Mouse (Mus musculus) gastrocnemius, postnatal 36 days (tissue): ENCODE results near the gene Dnajc25. TPM values are rescaled to one million over a fixed set of nuclear protein-coding genes. Genes with fewer than 3 reads are reported as not detected.

Experiments used
- DNase-seq, 2 experiments: peaks; one replicate each; pipeline ENCODE4 v3.0.0; 2022
- intact Hi-C: fragments of 180-260 bp; cut with DNase I; formaldehyde crosslinking; loops from one replicate; pipeline ENCODE4 v1.15.1; 2025
- total RNA-seq, 2 experiments: library from RNA; stranded (reverse); gene quantifications; 2 replicates each; pipeline ENCODE4 v1.2.3; 2021

Gene Dnajc25
- total RNA-seq, 2 experiments from 2014 or later, result 9.8 to 10.7 TPM

DNA sequence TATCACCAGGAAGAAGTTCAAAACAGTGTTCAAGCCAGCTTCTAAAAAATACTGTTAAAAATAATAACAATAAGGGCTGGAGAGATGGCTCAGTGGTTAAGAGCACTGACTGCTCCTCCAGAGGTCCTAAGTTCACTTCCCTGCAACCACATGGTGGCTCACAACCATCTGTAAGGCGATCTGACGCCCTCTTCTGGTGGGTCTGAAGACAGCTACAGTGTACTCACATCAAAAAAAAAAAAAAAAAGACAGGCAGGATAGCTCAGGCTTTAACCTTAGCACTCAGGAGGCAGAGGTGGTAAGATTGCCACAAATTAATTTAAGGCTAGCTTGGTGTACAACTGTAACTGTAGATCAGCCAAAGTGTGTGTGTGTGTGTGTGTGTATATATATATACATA, 5.8 kb downstream of the Dnajc25 start:
- no peak for DNase-seq
- intact Hi-C loops, result loop anchor here (5.0 kb wide), 1 partner anchor 37 kb away; the partner anchor contains the start of gene Gng10

DNA sequence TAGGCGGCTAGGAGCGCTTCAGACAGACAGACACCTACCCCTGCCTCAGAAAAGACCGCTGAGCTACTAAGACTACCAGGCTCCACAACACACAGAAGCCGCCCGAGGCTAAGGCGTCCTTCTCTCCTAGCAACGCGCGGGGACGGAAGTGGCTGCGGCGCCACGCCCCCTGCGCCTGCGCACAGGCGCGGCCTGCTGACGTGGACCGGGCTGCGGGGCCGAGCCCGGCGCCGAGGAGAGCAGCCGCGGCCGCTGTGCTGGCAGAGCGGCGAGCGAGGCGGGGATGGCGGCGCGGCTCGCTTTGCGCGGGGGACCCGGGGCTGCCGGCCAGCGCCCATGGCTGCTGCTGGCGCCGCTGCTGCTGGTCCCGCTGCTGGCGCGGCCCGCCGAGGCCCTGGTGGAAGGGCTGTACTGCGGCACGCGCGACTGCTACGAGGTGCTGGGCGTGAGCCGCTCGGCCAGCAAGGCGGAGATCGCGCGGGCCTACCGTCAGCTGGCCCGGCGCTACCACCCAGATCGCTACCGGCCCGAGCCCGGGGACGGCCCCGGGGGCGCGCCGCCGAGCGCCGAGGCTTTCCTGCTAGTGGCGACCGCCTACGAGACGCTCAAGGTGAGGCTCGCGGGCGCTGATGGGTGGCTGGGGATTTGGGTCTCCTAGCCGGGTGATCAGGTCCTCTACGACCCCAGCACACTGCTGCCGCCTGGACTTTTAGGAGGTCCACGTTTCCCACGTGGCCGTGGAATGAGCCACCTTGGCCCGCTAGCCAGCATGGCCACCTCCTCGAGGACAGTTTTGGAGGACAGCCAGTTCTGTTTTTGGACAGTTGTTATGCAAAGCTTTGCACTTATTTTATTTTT, 8.3 kb downstream of the Dnajc25 start, which contains the start of gene Gm20503:
Gene Gm20503, plus strand, starts transcription at position 263 of the 858 bp plus-strand sequence.
- intact Hi-C loops, result loop anchor here (5.0 kb wide), 1 partner anchor 34 kb away; the partner anchor contains the start of gene Gng10
- peak; percentile 83 to 89 for DNase-seq

DNA sequence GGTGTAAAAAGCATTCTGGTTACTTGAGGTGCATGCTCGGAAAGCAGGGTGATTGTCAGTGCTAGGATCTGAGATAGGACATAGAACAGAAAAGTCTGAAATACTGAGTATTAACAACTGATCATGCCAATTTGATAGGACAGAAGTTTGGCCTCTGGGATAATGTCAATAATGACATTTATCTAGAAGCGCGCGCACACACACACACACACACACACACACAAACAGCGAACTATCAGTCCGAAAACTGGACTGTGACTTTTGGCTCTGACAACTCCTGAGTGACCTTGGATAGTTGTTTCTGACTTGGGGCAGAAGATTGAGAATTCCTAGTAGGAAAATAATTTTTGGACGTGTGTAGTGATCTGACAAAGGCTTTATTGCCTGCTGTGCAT, 8.9 kb downstream of the Dnajc25 start:
- intact Hi-C loops, result loop anchor here (5.0 kb wide), 1 partner anchor 33 kb away; the partner anchor contains the start of gene Gng10
- DNase-seq, result no peak

DNA sequence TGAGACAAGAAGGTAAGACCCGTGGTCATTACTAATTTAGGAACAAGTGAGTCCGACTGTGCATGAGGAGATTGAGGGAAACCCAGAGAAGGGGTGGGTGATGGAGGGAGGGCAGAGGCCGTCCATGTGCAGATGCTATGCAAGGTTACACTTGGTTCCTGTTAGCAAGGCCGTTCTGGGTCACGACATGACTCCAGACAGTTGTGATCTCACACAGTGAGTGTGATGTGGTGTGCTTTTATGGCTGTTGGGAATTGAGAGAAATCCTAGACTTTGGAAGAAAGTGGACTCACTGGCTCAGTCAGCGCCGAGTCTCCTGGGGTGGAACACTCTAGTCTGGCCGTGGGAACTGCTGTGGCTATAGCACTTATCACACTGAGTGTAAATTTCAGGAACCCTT, 11.3 kb downstream of the Dnajc25 start:
- no peak for DNase-seq
- intact Hi-C loops, result no loop called here

DNA sequence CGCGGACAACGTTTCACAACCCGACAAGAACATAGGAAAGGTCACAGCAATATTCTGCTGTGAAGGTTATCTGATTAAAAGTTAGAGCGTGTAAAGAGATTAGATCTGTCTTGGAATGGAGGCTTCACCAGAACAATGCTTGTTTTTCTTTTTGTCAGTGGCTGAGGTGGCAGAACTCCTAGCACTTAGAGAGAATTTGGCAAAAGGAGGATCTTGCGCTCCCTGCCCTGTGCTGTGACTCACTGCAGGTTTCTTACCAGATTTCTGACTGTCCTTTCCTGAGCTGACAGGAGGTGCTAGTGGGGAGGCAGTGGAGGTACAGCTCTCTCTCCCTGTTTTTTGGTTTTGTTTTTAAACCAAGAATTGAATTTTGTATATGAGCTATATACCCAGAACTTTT, 12.2 kb downstream of the Dnajc25 start:
- intact Hi-C loops, result no loop called here
- DNase-seq, result no peak

DNA sequence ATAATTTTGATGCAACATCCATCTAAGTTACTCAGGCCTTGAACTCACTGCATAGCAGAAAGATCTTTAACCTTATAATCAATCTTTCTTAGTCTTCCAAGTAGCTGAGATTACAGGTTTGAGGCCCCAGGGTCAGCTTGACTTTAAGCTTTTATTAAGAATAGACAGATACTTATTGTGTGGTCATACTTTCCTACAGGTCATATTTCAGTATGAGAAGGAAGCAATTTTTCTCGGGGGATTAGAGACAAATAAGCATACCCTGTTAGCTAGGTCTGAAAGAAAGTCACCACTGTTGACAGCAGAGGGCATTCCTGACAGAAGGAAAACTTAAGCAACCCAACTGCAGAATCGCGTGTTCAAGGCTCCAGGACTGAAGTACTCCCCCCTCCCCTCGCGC, 13.1 kb downstream of the Dnajc25 start:
- no peak for DNase-seq
- intact Hi-C loops, result no loop called here

DNA sequence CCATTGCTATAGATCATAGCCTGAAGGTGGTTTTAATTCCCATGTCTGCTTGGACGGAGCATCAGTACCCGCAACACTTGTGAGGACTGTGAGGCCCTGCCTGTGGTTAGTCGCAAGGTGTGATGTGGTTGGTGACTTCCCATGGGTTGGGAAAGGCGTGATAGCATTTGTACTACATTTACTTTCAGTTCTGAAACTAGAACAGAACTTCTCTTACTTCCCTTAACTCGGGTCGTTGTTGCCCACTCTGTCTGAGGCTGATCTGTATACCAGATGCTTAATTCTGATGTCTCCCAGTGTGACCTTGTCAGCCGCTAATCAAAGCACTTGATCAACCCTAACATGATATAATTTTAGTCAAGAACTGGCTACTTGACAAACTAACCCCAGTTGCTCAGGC, 14.3 kb downstream of the Dnajc25 start:
- DNase-seq, result no peak
- intact Hi-C loops, result no loop called here

DNA sequence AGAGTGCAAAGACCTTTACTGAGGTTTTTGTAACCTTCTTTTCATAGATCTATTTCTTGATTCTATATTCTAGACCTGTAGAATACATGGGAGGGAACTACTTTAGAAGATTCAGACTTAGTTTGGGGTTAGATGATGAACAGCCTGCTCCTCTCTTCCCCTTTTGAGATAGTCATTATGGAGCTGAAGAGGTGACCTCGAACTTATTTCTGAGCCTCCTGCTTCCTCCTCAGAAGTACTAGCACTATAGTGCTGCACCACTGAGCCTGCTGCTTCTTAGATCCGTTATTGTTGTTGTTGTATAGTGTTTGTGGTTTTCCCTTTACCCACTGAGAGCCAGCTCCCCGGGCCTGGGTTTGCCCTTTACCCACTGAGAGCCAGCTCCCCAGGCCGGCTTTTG, 14.8 kb downstream of the Dnajc25 start:
- intact Hi-C loops, result no loop called here

DNA sequence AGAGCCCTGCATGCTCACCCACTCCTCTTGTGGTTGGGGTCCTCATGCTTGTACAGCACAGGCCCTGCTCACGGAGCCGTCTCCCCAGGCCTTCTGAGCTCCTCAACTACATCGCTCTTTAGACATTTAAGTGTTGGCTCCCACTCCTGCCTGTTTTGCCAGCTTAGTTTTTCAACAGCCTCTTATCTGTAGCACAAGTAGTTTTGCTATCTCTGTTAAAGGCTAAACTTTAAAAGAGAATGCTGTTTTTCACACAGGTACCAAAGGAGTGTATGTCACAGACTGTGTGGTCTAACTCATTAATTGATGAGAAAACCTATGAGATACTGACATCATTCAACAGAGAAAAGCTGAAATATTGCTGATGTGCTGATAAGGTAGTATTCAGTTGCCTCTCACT, 16.6 kb downstream of the Dnajc25 start:
- no peak for DNase-seq
- intact Hi-C loops, result no loop called here

More for the DNA sequence above, 14.8 kb downstream of the Dnajc25 start:
- no peak for DNase-seq

DNA sequence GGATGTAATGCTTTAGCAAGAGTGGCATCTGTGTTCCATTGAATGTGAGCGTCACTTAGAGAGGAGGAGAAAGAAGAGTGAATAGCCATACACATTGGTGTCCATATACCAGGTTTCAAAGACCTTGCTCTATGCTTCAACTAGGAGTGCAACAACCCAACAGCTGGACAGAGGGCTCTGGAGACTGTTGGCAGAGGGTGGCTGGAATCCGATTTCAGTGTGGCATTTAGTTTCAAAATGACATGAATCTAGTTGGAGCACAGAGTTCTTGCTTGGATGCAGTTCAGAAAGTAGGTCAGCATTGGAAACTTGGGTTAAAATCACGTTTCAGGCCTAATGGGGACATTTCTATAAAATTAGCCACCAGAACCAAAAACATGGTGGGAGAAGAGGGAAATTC, 20.3 kb downstream of the Dnajc25 start:
- no peak for DNase-seq
- intact Hi-C loops, result no loop called here

DNA sequence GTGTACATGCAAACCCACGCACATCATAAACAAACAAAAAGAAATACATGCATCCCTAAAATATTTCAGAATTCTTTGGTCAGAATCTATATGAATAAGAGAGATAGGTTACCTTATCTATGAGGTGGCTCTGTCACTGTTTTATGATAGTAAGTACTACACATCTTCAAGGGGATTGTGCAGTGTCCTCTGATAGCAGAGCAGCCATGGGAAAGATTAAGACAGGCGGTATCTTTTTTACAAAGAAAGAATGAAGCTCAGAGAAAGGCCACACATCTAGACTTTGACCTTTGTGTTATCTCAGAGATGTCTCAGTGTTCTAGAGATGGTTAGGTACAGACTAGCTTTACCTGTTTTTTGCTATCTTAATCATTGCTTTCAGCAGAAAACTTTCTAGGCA, 22.1 kb downstream of the Dnajc25 start:
- no peak for DNase-seq
- intact Hi-C loops, result no loop called here

DNA sequence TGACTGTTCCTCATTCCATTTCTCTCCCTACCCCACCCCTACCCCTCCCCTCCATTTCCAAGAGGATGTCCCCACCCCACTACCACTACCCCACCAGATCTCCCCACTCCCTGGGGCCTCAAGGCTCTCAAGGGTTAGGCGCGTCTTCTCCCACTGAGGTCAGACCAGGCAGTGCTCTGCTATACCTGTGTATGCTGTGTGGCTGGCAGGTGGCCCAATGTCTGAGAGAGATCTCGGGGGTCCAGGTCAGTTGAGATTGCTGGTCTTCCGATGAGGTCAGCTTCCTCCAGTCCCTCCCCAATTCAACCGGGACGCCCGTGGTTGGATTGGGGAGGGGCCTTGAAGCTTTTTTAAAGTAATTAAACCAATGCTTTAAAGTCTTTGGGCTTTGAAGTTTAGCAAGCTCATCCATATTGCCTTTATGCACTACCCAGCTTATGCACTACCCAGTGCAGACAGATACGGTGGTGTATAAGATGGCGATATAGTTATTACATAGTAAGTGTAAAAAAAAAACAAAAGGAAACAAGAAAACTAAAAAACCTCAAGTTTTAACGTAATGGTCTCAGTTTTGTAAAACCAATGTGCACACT, 39.6 kb downstream of the Dnajc25 start:
- intact Hi-C loops, result no loop called here
- DNase-seq, result peak in 1 of 2 experiments; percentile 13

DNA sequence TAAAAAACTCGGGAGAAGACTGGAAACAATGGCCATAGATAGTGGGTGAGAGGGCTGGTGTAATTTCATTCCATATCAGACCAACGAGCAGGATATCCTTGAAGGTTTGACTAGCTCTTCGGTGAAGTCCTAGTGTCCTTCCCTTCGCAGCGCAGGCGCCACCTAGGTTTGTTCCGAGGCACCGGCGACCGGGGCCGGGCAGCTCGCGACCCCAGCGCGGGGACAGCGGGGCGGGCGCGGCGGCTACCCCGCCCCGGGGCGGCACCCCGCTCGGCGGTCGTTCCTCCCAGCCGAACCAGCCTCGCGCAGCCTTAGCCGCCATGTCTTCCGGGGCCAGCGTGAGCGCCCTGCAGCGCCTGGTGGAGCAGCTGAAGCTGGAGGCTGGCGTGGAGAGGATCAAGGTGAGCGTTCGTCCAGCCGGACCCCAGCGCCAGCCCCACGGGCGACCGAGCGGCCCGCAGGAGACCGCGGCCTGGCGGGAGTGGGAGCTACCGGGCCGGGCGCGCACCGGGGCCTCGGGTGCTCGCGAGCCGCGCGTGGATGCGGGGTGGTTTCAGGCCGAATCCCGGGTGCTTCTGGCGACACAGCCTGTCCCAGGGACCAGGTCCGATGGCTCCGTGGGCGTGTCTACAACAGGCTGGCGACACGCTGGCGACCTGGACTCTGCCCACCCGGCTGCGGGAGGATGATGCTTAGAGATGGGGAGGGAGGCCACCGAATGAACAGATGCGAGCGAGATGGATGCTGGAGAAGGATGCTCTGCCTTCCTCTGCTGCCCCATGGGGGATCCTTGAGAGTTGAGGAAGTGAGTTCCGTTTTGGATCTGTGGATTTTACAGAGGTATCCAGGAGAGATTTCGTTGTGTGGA, 40.3 kb downstream of the Dnajc25 start, which contains the start of gene Gng10:
Gene Gng10, plus strand, starts transcription at position 171 of the 868 bp plus-strand sequence.
- DNase-seq, result peak; percentile 31 to 61
- intact Hi-C loops, result loop anchor here (5.0 kb wide), 1 partner anchor 33 kb away; the partner anchor contains the start of gene Gm20503

DNA sequence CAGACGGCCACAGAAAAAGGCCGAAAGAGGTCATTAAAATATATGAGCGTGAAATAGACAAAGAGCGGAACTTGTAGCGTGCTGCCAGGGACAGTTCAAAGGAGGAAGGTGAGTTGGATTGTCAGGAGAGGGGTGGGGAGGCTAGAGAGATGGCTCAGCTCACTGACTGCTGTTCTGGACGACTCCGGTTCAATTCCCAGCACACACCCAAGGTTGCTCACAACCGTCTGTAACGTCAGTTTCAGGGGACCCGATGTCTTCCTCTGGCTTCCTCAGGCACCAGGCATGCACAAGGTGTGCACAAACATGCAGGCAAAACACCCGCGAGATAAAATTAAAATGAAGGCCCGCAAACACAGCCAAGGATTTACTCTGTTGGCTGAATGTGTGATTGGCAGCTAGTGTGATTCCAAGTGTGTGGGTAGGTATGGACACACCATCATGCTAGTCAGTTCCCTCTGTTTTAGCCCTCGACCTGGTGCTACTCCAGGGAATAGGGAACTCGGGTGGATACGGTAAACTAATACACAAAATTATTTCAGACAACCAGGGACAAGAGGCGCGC, 41.0 kb downstream of the Dnajc25 start:
- intact Hi-C loops, result loop anchor here (1.0 to 5.0 kb wide), 2 partner anchors 34 to 52 kb away; partner anchors contain the start of gene Gm20503
- DNase-seq, result no peak

DNA sequence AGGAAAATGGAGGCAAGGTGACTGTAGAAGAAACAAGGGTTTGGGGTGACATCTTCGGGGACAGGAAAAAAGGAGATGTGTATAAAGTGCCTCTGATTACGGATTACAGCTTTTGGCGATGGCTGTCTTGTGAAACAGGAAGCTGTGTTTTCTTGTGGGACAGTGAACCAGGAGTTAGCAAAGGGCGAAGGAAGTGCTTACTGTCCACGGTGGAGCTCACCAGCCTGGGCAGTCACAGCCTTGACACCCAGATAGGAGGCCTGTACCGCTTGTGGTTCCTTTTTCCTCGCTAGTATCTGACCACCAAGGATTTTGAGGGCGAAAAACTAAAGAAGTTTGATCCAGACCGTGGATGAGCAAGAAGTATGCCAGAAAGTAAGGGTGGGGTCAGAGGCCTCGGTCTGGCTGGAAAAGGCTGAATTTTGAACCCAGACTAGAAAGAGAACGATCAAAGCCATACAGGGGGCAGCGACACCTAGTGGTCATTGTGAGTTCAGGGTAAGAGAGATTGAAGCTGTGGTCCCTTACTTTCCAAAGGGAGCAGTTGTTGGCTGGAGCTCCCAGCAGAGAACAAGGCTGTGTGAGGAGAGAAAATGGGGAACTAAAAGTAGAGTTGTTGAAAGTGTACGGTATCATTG, 41.7 kb downstream of the Dnajc25 start:
- DNase-seq, result peak; percentile 69 to 71
- intact Hi-C loops, result loop anchor here (1.0 to 5.0 kb wide), 2 partner anchors 34 to 52 kb away; partner anchors contain the start of gene Gm20503

DNA sequence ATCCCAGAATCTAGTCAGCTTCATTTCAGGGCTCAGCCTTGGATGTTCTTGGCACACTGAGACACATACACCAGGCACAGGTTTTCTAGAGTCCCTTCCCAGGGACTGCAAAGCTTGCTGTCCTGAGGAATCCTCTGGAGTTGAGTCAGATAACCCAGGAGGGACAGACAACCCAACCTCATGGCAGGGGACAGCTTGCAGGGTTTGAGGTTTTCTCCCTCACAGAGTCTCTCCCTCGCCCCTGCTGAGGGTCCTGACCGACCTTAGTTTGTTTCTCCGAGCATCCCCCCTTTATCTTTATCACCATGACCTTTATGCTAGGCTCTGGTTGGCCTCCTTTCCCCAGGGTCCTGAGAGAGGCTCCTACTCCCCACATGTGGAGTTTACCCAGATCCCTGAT, 42.7 kb downstream of the Dnajc25 start:
- intact Hi-C loops, result loop anchor here (5.0 kb wide), 1 partner anchor 35 kb away; the partner anchor contains the start of gene Gm20503
- DNase-seq, result no peak

DNA sequence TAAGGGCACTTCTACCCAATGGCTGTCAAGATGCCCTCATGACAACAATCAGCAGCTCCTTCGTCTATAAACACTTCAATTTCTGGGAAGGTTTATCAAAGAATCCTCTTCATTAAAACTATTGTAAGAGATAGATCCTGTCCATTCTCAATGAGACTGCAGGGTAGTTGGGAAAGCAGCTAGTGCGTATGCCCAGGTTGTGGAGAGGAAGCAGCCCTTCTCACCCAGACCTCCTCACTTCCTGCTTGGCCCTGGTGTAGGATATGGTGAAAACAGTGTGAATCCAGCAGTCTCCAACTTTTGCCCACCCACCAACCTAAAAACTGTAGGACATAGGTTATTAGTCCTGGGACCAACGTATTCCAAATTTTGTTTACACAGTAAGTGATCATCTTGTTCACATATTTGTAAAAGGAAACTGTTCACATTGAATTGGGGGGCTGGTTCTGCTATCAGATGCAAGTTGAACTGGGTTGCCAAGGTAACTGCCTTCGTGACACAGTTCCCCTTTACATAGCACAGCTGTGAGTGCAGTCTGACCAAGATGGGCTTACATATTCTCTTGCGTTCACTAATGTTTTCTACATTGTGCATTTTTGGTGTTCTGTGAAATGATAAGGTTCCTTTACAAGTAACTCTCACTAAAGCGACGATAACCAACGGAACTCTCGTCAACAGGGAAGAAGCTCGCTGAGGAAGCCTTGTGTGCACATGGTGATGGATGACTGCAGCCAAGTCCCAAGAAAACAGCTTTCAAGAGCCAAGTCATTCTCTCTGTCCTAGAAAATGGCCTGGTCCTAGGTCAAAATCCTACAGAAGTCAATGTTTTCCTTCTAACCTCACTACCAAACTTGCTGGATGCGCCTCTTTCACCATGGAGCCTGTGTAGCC, 45.8 kb downstream of the Dnajc25 start:
- intact Hi-C loops, result no loop called here
- no peak for DNase-seq

DNA sequence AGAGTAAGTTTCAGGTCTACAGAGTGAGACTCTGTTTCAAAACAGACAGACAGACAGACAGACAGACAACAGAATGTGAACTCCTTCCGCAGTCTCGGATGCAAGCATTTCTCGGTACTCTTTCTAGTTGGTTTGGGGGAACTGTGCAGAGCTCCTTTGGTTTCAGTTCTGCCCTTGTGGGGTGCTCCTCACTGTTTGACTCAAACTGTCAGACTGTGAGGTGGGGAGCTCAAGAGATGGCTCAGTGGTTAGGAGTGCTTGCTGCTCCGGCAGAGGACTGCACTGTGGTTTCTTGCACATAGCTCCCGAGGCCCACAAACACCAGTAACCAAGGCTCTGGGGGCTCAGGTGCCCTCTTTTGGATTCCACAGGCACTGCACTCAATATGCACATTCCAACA, 48.2 kb downstream of the Dnajc25 start:
- intact Hi-C loops, result no loop called here
- DNase-seq, result no peak

DNA sequence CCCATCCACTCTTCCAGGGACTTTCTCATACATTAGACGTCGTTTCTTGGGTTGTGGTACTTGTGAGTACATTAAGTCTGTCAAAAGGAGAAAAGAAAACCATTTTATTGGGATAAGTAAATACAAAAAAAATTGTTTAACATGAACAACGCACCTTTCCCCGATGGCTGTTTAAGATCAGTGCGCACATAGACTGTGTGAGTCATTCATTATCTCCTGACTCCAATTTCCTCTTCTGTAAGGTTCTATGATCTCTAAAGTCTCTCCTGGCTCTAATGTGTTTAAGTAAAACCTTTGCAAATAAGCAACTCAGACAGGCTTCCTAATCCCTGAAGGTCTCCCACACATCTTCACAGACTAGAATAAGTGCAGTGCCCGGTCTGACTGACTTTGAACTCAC, 49.0 kb downstream of the Dnajc25 start:
- no peak for DNase-seq
- intact Hi-C loops, result no loop called here
